Mouse (Mus musculus): ENCODE measurements around the gene Alkbh1.

The Alkbh1 gene

DNA sequence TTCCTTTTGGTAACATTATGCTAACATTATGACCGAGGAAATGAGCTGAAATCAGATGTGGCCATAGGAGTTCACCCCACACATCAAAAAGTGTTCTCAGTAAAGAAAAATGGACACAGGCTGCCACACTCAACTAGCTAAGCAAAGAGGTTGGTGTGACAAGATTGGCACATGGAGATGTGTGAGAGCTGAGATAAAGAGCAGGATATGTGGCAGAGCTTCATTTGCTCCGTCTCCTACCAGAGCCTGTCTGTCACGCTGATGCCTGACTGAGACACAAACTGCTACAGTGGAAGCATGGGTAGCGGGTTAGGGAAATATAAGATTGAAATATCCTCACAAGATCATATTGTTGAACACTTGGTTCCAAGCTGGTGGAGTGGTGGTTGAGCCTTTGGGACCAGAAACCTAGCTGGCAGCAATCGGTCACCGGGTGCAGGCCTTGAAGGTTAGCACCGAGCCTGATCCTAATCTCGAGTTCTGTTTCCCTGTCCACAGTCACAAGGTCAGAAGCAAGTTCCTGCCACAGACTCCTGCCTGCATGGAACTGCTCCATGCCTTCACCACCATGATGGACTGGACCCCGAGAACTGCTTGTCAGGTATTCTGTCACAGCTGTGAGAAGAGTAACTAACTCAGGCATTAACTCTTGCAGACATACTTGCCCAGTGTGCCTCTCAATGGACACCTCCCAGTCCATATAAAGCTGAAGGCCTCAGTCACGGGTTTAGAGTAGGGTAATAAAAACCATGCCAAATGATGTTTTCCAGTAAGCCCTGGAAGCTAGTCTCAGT, 63.0 kb downstream of the Alkbh1 start:
- no peak for DNase-seq (ENCODE audit: low spot score)

GRCm38 (mm10) chr12:87379496-87379895, 64.3 kb downstream of the Alkbh1 start:
- no peak for DNase-seq (ENCODE audit: low spot score)

Data from urinary bladder, postnatal 10 days (tissue).